13 mouse cellular contexts compared by ENCODE assay signal in genomic region chr3:102009926-102010381, GRCm38 (mm10). TPM values are rescaled to one million over a fixed set of nuclear protein-coding genes. Genes with fewer than 3 reads are reported as not detected.
DNase-seq lines count a peak whose midpoint lies in the region; ATAC-seq and TF ChIP-seq lines count a peak whose summit lies in the region.
"Had no signal": no experiment of that assay in that cellular context is flagged by ENCODE, and none has a peak within 500 bp of the region (broad histone marks: within the 10 kb centered on the region; RNA-seq: fewer than 3 reads in every experiment).

Nhlh2 (plus strand) TSS chr3:102010076.

- peak within 1 kb of the TSS; percentile 70 for H3K4me2 ChIP-seq in forebrain, embryonic 13.5 days

- peak in 1 of 2 experiments; percentile 19 for DNase-seq in layer of hippocampus, adult 2 months (ENCODE audit: low spot score in 2 of 2)
- DNase-seq in layer of hippocampus, adult 11-12 months (ENCODE audit: low spot score) = no peak
- peak; percentile 42 for DNase-seq in midbrain, embryonic 10.5 days (ENCODE audit: low spot score)
- peak; percentile 52 for DNase-seq in retina, embryonic 14.5 days (ENCODE audit: low spot score)
- no peak for DNase-seq in urinary bladder, postnatal 10 days (ENCODE audit: low spot score)
- DNase-seq in ovary, adult 18-20 months (ENCODE audit: low spot score) = no peak
- DNase-seq: lung, postnatal 4 days; thymus, postnatal 14 days had no signal

- H3K4me1 ChIP-seq in forebrain, embryonic 13.5 days = peaks cover 23% of the 10 kb centered on the region
- H3K4me1 ChIP-seq in midbrain, embryonic 10.5 days = peaks cover 23% of the 10 kb centered on the region

- peak; percentile 26 for ATAC-seq in forebrain, embryonic 13.5 days
- no peak for ATAC-seq in CD4-positive, CD25-positive, alpha-beta regulatory T cell, adult 4 months
- ATAC-seq: intestine, postnatal 0 days had no signal

- H3K36me3 ChIP-seq in forebrain, embryonic 13.5 days (ENCODE audit: poor library complexity, severe bottlenecking) = no peaks in the 10 kb centered on the region
- no peaks in the 10 kb centered on the region for H3K36me3 ChIP-seq in midbrain, embryonic 10.5 days
- H3K36me3 ChIP-seq: heart, embryonic 12.5 days had no signal

- H3K27ac ChIP-seq in layer of hippocampus, adult 2 months = no peak within 1 kb of the TSS
- peak within 1 kb of the TSS; percentile 70 for H3K27ac ChIP-seq in forebrain, embryonic 13.5 days
- H3K27ac ChIP-seq in midbrain, embryonic 10.5 days (replicated peaks) = peak within 1 kb of the TSS; percentile 86

- H3K4me3 ChIP-seq in layer of hippocampus, adult 2 months = peak within 1 kb of the TSS; percentile 49
- peak within 1 kb of the TSS; percentile 51 for H3K4me3 ChIP-seq in forebrain, embryonic 13.5 days
- peak within 1 kb of the TSS; percentile 57 for H3K4me3 ChIP-seq in midbrain, embryonic 10.5 days

- H3K27me3 ChIP-seq in forebrain, embryonic 13.5 days = peaks cover 64% of the 10 kb centered on the region
- H3K27me3 ChIP-seq in midbrain, embryonic 10.5 days (ENCODE audit: low read depth, poor library complexity, severe bottlenecking) = peaks cover 77% of the 10 kb centered on the region

- H3K9ac ChIP-seq in forebrain, embryonic 13.5 days = peak within 1 kb of the TSS; percentile 79
- H3K9ac ChIP-seq: heart, embryonic 12.5 days had no signal

- no peak for TF ChIP-seq CTCF in layer of hippocampus, adult 2 months (conservative IDR thresholded peaks at IDR 0.05)

- H3K9me3 ChIP-seq in forebrain, embryonic 13.5 days (replicated peaks) = no peaks in the 10 kb centered on the region
- no peaks in the 10 kb centered on the region for H3K9me3 ChIP-seq in midbrain, embryonic 10.5 days (replicated peaks)
- H3K9me3 ChIP-seq: heart, embryonic 12.5 days had no signal

- WGBS in forebrain, embryonic 13.5 days = 12% methylated on average over 2 of the region's 2 CpGs
- WGBS in midbrain, embryonic 10.5 days = 20% methylated on average over 2 of the region's 2 CpGs

RNA-seq across cellular contexts. Expression of gene Nhlh2, which starts in this region (rescaled TPM):
- total RNA-seq in layer of hippocampus, adult 2 months (2021) = 1 to 10 TPM; 1.3 to 1.8 TPM
- polyA plus RNA-seq in forebrain, embryonic 13.5 days (2015; fragmentation: Nextera tagmentation; extraction: Ambion mirVana) = 34.4 and 44.4 TPM in 2 replicates
- polyA plus RNA-seq in midbrain, embryonic 10.5 days (2016; fragmentation: Nextera tagmentation; extraction: Ambion mirVana) = 33.8 and 58.4 TPM in 2 replicates
- not detected for polyA plus RNA-seq in CD4-positive, CD25-positive, alpha-beta regulatory T cell, adult 4 months (2017; shearing (Covaris generic))
- total RNA-seq: liver, adult 2 months had no signal
- polyA plus RNA-seq: intestine, postnatal 0 days; liver, adult 2 months had no signal

Comparison
In these comparisons a context has a peak if more than half of its experiments do, and no peak if none do; other contexts are left out.
1. RNA of gene Nhlh2 (polyA plus RNA-seq): 34.4 to 44.4 TPM in forebrain, embryonic 13.5 days and 33.8 to 58.4 TPM in midbrain, embryonic 10.5 days; not detected in CD4-positive, CD25-positive, alpha-beta regulatory T cell, adult 4 months; every median in the first group is over 10 times any median in the second.
2. DNase-seq: peak in midbrain, embryonic 10.5 days (single experiment) and retina, embryonic 14.5 days (single experiment); none in layer of hippocampus, adult 11-12 months (single experiment), urinary bladder, postnatal 10 days (single experiment) and ovary, adult 18-20 months (single experiment).
3. Peak in every context shown above with its lines, with median percentiles within 50 percentile points of each other: H3K4me3 ChIP-seq.